Mouse (Mus musculus): ENCODE results near the gene Cd81.
A peak's percentile ranks its signal among the peaks of the same experiment; 100 is the strongest.

Cd81 gene

GRCm38 (mm10) chr7:143075394-143075793 lies 22.9 kb downstream of the Cd81 start:
- no peak for DNase-seq

GRCm38 (mm10) chr7:143077351-143077750 lies 24.8 kb downstream of the Cd81 start:
- DNase-seq, result no peak

- DNase-seq, result no peak
Measured at GRCm38 (mm10) chr7:143082024-143082423, 29.5 kb downstream of the Cd81 start.

- no peak for DNase-seq
Measured at GRCm38 (mm10) chr7:143083708-143084107, 31.2 kb downstream of the Cd81 start.

DNA sequence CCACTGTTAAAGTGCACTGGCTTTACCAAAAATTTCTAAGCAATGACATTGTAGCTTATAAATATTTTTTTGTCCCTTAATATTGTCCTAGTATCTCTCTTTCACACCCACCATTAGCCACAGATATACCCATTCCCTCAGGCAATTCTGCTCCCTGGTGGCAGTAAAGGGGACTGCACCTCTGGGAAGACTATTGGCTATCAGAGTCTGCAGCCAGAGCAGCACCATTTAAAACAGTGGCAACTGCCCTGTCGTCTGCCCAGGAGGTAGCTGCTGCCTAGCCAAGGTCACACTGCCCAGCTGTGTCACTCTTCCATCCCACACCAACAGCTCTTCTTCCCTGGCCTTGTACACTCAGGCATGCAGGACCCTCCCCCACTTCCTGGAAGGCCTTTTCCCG lies 33.8 kb downstream of the Cd81 start:
- DNase-seq, result peak; percentile 94

DNA sequence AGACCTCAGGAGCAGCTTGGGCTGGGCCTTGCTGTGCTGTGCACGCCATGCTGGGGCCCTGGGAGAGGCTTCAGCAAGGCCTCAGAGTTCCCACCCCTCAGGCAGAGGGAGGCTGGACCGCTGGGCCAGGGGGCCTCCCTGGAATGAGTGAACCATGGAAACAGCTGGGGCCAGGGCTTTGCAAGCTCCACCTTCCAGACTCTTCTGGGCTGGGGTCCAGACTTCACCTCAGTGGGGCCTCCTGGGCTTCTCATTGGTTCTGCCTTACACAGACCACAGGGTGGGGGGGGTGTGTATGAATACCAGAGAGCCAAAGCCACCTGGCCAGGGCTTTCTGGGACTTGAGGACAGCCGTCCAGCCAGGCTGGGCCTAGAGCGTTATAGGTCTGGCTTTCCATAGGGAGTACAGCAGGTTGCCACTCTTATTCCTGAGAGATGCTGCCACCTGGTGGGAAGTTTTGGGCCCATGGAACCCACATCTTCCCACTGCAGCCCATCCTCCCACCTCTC lies 34.6 kb downstream of the Cd81 start:
- DNase-seq, result peak; percentile 92

GRCm38 (mm10) chr7:143093847-143094246 lies 41.3 kb downstream of the Cd81 start:
- DNase-seq, result peak; percentile 91

GRCm38 (mm10) chr7:143094592-143095553 lies 42.3 kb downstream of the Cd81 start, which contains the start of gene Trpm5:
TSS of gene Trpm5 (minus strand) at chr7:143094642.
- peak; percentile 97 for DNase-seq

DNA sequence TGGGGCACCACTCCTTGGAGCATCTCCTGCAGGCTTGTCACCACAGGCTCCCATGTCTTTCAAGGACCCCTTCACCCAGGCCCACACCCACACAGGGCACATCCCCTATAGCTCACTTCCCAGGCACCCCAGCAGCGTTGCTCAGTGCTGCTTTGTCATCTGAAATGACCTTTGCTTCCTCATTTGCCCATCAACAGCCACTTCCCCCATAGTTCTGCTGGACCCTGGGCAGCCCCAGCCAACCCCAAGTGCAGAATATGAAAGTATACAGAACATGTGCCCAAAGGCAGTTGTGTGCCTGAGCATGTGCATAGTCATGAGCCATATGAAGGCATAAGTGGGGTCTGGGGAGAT lies 43.0 kb downstream of the Cd81 start:
- DNase-seq, result no peak

DNA sequence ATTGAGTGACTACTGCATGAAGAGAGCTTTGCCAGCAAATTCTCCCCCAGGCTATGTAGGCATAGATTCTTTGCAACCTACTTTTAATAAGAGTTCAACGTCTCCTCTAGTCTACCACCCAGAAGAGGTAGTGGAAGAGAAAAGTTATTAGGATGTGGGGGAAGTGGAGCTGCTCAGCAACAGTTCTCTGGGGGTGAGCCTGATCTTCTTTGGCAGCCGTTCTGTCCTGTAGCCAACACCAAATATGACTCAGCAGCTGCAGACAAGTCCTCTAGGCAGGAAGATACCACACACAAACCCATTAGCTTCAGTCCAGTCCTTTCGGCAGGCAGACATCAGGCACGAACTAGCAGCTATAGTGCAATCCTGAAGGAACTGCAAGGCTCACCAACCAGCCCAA lies 48.2 kb downstream of the Cd81 start:
- peak; percentile 92 for DNase-seq

GRCm38 (mm10) chr7:143105258-143105897 lies 52.8 kb downstream of the Cd81 start:
- DNase-seq, result peak; percentile 76

- DNase-seq, result no peak
Measured at GRCm38 (mm10) chr7:143106062-143106461, 53.5 kb downstream of the Cd81 start, which contains the start of gene Kcnq1. TSS of gene Kcnq1 (plus strand) at chr7:143106362.

GRCm38 (mm10) chr7:143106672-143107465 lies 54.3 kb downstream of the Cd81 start:
- DNase-seq, result peak; percentile 96

DNA sequence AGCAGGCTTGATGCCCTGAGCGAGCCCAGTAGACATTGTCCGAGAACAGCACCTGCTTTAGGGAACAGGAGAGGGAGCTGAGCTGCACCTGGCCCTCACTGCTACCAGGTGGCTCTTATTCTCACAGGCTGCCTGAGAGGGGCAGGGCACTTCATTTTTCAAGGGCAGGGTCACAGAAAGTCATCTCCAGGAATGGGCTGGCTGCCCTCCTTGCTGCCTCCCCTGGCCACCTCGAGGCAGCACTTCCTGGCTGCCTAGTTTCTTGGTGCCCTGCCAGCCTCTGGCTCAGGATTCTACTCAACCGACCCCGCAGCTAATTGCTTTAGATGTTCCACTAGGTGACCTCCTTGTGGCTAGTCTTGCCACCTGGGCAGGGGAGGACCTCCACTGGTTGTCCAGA lies 55.7 kb downstream of the Cd81 start:
- DNase-seq, result peak; percentile 96

DNA sequence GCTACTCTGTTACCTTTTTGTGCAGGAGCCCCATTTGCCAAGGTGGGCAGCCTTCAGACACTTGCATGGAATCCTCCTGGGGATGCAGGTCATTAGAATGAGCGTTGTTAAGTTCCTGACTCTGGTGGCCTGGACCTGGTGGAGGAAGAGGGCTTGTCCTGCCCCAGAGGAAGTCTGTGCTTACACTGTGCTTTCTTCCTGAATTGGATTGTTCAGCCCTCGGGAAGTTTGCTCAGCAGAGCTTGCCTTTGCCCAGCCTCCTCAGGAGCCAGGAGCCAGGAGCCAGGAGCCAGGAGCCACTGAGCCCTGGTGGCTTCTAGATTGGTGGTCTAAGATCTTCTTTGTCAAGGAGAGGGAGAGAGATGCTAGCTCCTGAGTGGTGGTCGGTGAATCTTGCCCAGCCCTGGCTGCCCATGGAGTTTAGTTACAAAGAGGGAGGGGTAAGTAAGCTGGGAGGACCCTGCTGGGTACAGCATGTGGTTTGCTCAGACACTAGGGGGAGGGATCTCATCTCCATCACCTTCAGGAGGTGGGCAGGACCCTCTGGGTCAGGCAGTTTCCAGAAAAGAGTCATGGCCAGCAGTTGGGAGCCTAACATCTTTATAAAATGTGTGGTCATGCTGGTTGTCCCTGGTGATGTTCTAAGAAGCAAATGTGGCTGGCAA lies 56.6 kb downstream of the Cd81 start:
- DNase-seq, result peak; percentile 94

- DNase-seq, result peak; percentile 94
Measured at GRCm38 (mm10) chr7:143109696-143110095, 57.2 kb downstream of the Cd81 start.

- no peak for DNase-seq
Measured at GRCm38 (mm10) chr7:143110803-143111202, 58.3 kb downstream of the Cd81 start.

DNA sequence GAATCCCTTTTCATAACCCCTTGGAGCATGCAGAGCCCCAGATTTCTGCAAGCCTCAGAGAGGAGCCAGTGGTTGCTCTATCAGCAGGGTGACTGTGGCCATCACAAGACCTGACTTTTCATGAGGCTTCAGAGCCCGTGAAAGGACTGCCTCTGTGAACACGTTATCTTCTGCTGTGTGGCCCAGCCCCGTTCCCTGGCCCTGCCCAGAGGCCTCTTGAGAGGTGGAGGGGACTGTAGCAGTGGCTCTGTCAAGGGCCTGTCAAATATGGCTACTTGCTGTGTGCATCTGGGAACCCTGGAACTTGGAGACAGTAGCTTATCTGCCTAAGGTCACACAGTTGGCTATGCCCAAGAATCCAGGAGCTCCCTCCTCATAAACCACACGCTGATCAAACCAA lies 59.2 kb downstream of the Cd81 start:
- DNase-seq, result peak; percentile 97

GRCm38 (mm10) chr7:143112395-143112794 lies 59.9 kb downstream of the Cd81 start:
- DNase-seq, result peak; percentile 93

DNA sequence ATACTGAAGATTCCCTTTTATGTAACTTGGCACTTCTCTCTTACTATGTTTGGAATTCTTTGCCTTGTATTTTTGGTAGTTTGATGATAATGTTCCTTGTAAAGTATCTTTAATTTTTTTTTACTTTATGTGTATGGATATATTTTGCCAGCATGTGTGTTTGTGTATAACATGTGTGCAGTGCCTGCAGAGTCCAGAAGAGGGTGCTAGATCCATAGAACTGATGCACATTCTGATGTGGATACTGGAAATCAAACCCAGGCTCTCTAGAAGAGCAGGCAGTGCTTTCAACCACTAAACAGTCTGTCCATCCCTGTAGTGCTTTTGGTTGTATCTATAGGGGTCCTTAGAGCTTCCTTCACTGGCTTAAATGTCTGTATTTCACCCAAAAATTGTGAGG lies 62.2 kb downstream of the Cd81 start:
- no peak for DNase-seq

DNA sequence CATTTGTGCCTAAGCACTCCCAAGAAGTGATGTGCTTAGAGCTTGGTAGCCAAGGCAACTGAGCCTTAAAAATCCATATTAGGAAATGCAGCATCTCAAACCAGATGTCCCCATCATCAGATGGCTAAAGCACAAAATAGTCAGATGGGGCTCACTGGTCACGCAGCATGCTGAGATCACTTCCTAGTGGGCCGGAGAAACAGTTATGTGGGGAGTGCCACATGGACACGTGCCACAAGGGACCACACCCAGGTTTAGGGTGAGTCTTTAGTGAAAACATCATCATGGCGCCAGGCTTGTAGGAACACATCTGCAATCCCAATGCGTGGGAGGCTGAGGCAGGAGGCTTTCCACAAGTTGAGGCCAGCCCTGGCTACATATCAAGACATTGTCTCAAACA lies 64.0 kb downstream of the Cd81 start:
- no peak for DNase-seq

Data from heart, adult 11 months (tissue).